Mouse (Mus musculus): Measurements from ENCODE around the gene Il17rd. TPM values are rescaled to one million over a fixed set of nuclear protein-coding genes. Genes with fewer than 3 reads are reported as not detected.

Il17rd gene
- polyA plus RNA-seq (2017; shearing (Covaris generic)): 0.40 TPM

DNA sequence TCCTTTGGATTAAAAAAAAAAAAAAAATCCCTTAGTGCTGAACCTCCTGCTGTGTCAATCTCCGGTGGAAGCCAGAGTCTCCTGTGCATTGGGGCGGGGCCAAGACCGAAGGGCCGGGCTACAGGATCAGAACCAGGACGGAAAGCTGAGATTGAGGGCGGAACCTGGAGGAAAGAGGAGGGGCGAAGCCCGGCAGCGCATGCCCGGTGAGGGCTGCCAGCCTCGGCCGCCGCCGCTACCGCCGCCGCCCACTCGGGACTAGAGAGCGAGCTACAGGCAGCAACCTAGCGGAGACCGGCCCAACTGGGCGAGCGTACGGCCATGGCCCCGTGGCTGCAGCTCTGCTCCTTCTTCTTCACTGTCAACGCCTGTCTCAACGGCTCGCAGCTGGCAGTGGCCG lies at the start of gene Il17rd:
Gene Il17rd, plus strand, starts transcription at position 159 of the 400 bp plus-strand sequence.

DNA sequence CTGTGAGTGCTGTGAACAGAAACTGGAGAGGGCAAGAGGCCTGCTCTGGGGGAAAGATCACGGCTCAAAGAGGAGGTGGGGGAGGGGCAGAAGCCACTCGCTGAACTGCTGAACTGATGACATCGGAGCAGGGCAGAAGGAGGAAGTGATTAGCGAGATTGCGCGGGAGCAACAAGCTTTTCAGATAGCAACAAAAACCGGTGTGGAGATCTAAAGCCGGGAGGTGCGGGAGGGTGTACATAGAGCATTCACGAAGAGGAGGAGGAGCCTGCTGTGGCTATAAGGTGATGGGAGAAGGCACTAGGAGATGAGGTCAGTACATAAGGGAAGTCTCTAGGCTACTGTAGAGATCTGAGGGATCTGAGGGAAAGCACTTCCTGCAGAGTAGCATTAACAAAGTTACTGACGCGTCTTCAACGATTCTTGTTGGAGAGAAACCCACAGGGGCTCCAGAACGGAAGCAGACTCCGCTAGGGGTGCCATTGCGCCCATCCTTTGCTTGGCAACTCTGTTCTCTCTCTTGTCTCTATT lies 44.5 kb upstream of the Il17rd start, which contains the start of gene Hesx1:
Gene Hesx1, plus strand, starts transcription at position 206 of the 531 bp plus-strand sequence.

DNA sequence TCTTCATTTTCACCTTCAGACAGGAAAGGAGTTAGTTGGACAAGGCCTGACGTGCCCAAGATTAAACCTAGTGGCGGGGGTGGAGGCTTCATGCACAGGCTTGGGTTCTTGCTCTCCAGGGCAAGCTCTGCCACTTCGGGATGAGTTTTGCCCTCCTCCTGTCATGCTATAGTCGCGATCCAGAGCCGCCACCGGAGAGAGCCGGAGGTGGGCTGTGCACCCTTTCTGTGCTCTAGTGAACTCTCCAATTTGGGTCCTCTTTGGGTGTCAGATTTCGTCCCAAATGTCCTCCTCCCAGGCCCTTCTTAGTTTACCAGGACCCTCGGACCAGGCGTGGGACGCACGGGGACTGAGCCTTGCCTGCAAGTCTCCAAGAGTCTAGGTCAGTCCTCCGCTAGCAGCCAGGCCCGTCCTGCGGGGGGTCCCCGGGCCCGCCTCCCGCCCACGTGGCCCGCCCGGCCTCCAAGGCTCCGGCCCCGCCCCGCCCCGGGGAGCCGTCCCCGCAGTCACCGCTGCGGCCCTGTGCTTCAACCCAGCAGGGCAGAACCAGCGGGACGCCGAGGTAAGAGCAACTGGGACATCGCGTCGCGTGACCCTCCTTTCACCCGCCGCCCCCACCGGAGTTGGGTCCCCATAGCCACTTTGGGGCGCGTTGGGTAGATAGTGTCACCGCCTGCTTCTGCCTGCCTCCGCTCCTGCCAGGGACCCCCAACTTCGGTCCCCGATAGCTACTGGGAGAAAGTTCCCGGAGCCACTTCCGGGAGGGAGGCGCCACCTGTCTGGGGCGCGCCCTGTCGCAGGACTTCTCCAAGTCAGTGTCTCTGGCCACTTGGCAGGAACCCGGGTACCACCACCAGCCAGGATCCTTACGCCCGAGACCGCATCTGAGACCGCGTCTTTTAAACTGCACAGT lies 75.9 kb downstream of the Il17rd start, which contains the start of gene Arhgef3:
Gene Arhgef3, plus strand, starts transcription at position 538 of the 913 bp plus-strand sequence.

Other genes with a start within 250 kb of the Il17rd start
- gene Asb14, start 144.4 kb upstream of the Il17rd start, polyA plus RNA-seq (2017; shearing (Covaris generic)): not detected
- gene Appl1, start 67.7 kb upstream of the Il17rd start, polyA plus RNA-seq (2017; shearing (Covaris generic)): 46.3 TPM
- 2.2 TPM for gene Hesx1, start 44.5 kb upstream of the Il17rd start, polyA plus RNA-seq (2017; shearing (Covaris generic))
- gene Arhgef3, start 76.0 kb downstream of the Il17rd start, polyA plus RNA-seq (2017; shearing (Covaris generic)): 331 TPM